Comparison of ENCODE assay signal across 8 mouse cellular contexts in genomic region chr6:120481538-120481937, GRCm38 (mm10). TPM values are rescaled to one million over a fixed set of nuclear protein-coding genes. Genes with fewer than 3 reads are reported as not detected.
DNase-seq lines count a peak whose midpoint lies in the region; ATAC-seq and TF ChIP-seq lines count a peak whose summit lies in the region.
"Had no signal": no experiment of that assay in that cellular context is flagged by ENCODE, and none has a peak within 500 bp of the region (broad histone marks: within the 10 kb centered on the region; RNA-seq: fewer than 3 reads in every experiment).

No protein-coding gene starts in this region.

- 91% methylated on average over 6 of the region's 6 CpGs for WGBS in forebrain, embryonic 13.5 days

- no peaks in the 10 kb centered on the region for H3K9me3 ChIP-seq in G1E (replicated peaks)
- no peaks in the 10 kb centered on the region for H3K9me3 ChIP-seq in forebrain, embryonic 13.5 days (replicated peaks)

- H3K79me3 ChIP-seq in C2C12 (ENCODE audit: low read depth): no peaks in the 10 kb centered on the region

- H3K27me3 ChIP-seq in C2C12 (ENCODE audit: control insufficient read depth, insufficient read depth, insufficient read length) (no peaks in the 10 kb centered on the region), G1E (ENCODE audit: insufficient read depth, low read length) (no peaks in the 10 kb centered on the region; the same call in 1 of the 2 replicates)
- no peaks in the 10 kb centered on the region for H3K27me3 ChIP-seq in forebrain, embryonic 13.5 days

- H3K79me2 ChIP-seq in C2C12 (ENCODE audit: control insufficient read depth, insufficient read depth): no peaks in the 10 kb centered on the region

- peak; percentile 32 to 53 for DNase-seq in kidney, postnatal 4 days
- no peak for DNase-seq in kidney, adult 9 months
- DNase-seq in G1E (ENCODE audit: low spot score): no peak
- no peak for DNase-seq in layer of hippocampus, postnatal 36 days

- no peak overlapping the region for H3K9ac ChIP-seq in forebrain, embryonic 13.5 days

- TF ChIP-seq CTCF in C2C12 (IDR thresholded peaks at IDR 0.05; ENCODE audit: control insufficient read depth, insufficient read depth, insufficient read length) (peak; percentile 18), G1E (IDR thresholded peaks at IDR 0.05; ENCODE audit: low read depth, low read length) (0 out of 2 replicates have a peak, but pooled peaks have one; percentile 15)

- H3K4me1 ChIP-seq in G1E (ENCODE audit: insufficient read depth, low read depth, low read length): peaks cover 19% of the 10 kb centered on the region
- H3K4me1 ChIP-seq in forebrain, embryonic 13.5 days: 0 out of 2 replicates have a peak, but pooled peaks cover 3% of the 10 kb centered on the region

- H3K27ac ChIP-seq in forebrain, embryonic 13.5 days: no peak overlapping the region

- no peak overlapping the region for H3K4me2 ChIP-seq in forebrain, embryonic 13.5 days

- no peak for ATAC-seq in G1E (ENCODE audit: extremely low read depth, insufficient number of reproducible peaks, low FRiP score, poor library complexity, severe bottlenecking)
- ATAC-seq in monocyte, adult 5-6 weeks (replicated peaks; ENCODE audit: insufficient number of reproducible peaks, low FRiP score, low TSS enrichment, poor library complexity, severe bottlenecking): peak; percentile 6; the same call in 1 of the 2 replicates
- ATAC-seq in forebrain, embryonic 13.5 days: no peak; the same call in 1 of the 2 replicates

- H3K4me3 ChIP-seq in C2C12 (ENCODE audit: insufficient read depth, poor library complexity, severe bottlenecking): no peak overlapping the region
- H3K4me3 ChIP-seq in G1E (ENCODE audit: low read depth, low read length): no peak overlapping the region
- H3K4me3 ChIP-seq in forebrain, embryonic 13.5 days: no peak overlapping the region

- H3ac ChIP-seq in C2C12 (ENCODE audit: control insufficient read depth, insufficient read length, low read depth): no peak overlapping the region

- H3K36me3 ChIP-seq in C2C12 (ENCODE audit: control insufficient read depth, insufficient read depth) (peaks cover 55% of the 10 kb centered on the region), G1E (replicated peaks) (peaks cover 75% of the 10 kb centered on the region)
- peaks cover 11% of the 10 kb centered on the region; the same call in 1 of the 2 replicates for H3K36me3 ChIP-seq in forebrain, embryonic 13.5 days (ENCODE audit: poor library complexity, severe bottlenecking)

TF ChIP-seq in C2C12, 6 proteins besides CTCF, POLR2A, EP300 and RAD21:
- TF ChIP-seq MYOD1 (IDR thresholded peaks at IDR 0.05; ENCODE audit: control insufficient read depth, insufficient read length, low read depth): no peak
- TF ChIP-seq FOSL1 (IDR thresholded peaks at IDR 0.05; ENCODE audit: insufficient read depth, low read length, poor library complexity, severe bottlenecking): no peak
- no peak for TF ChIP-seq USF1 (IDR thresholded peaks at IDR 0.05; ENCODE audit: low read depth)
- no peak for TF ChIP-seq CEBPB (IDR thresholded peaks at IDR 0.05; ENCODE audit: low read depth)
- TF ChIP-seq MAX (IDR thresholded peaks at IDR 0.05): no peak
- no peak for TF ChIP-seq MYOG (IDR thresholded peaks at IDR 0.05; ENCODE audit: control insufficient read depth, extremely low read depth, insufficient read length)

RNA-seq across cellular contexts. Expression of gene Tmem121b, which starts 12.1 kb away (rescaled TPM):
- polyA plus RNA-seq in C2C12 (2012; fragmentation: generic; extraction: Trizol) (0.02 TPM), G1E (2012) (not detected in 2 replicates)
- total RNA-seq in G1E (2014; fragmentation: Nextera tagmentation) (not detected in 2 replicates), G1E (2017) (0.05 and 0.06 TPM in 2 replicates)
- 4.9 to 12.3 TPM (median 10.3 TPM) in 3 replicates for total RNA-seq in monocyte, adult 5-6 weeks (2017)
- polyA plus RNA-seq in forebrain, embryonic 13.5 days (2015; fragmentation: Nextera tagmentation; extraction: Ambion mirVana): 2.0 and 2.3 TPM in 2 replicates
- total RNA-seq in layer of hippocampus, postnatal 36 days (2021): 10 to 100 TPM; 37.7 to 41.3 TPM
- total RNA-seq: megakaryocyte, adult 5-6 weeks had no signal

RNA-seq across cellular contexts. Expression of gene Il17ra, which starts 18.5 kb away (rescaled TPM):
- polyA plus RNA-seq in C2C12 (2012; fragmentation: generic; extraction: Trizol) (10.8 TPM), G1E (2012) (10.3 and 10.7 TPM in 2 replicates)
- total RNA-seq in G1E (2014; fragmentation: Nextera tagmentation) (4.4 and 7.1 TPM in 2 replicates), G1E (2017) (6.0 and 6.3 TPM in 2 replicates)
- total RNA-seq in monocyte, adult 5-6 weeks (2017): 155 to 206 TPM (median 192 TPM) in 3 replicates
- polyA plus RNA-seq in forebrain, embryonic 13.5 days (2015; fragmentation: Nextera tagmentation; extraction: Ambion mirVana): 4.4 and 5.2 TPM in 2 replicates
- total RNA-seq in layer of hippocampus, postnatal 36 days (2021): 1 to 10 TPM; 6.0 to 7.3 TPM

RNA-seq across cellular contexts. Expression of gene Hdhd5, which starts 49.6 kb away (rescaled TPM):
- polyA plus RNA-seq in C2C12 (2012; fragmentation: generic; extraction: Trizol) (10.2 TPM), G1E (2012) (10.2 and 10.5 TPM in 2 replicates)
- total RNA-seq in G1E (2014; fragmentation: Nextera tagmentation) (10.0 and 11.9 TPM in 2 replicates), G1E (2017) (12.8 and 15.5 TPM in 2 replicates)
- 31.1 to 77.0 TPM (median 45.3 TPM) in 3 replicates for total RNA-seq in monocyte, adult 5-6 weeks (2017)
- polyA plus RNA-seq in forebrain, embryonic 13.5 days (2015; fragmentation: Nextera tagmentation; extraction: Ambion mirVana): 15.7 and 16.6 TPM in 2 replicates
- total RNA-seq in layer of hippocampus, postnatal 36 days (2021): 10 to 100 TPM; 29.5 to 30.5 TPM

Comparison
In these comparisons a context has a peak if more than half of its experiments do, and no peak if none do; other contexts are left out.
1. DNase-seq: peak in kidney, postnatal 4 days (2 of 2); none in kidney, adult 9 months (single experiment), G1E (single experiment) and layer of hippocampus, postnatal 36 days (0 of 2).
2. RNA of gene Il17ra, which starts 18.5 kb away (total RNA-seq): 155 to 206 TPM in monocyte, adult 5-6 weeks; 6.0 to 7.3 TPM in layer of hippocampus, postnatal 36 days and 4.4 to 7.1 TPM in G1E; every median in the first group is over 10 times any median in the second.